ENCODE assay signal across 22 mouse cellular contexts in genomic region chr1:177194324-177194723, GRCm38 (mm10).
"Had no signal": no experiment of that assay in that cellular context is flagged by ENCODE, and none has a peak within 500 bp of the region (broad histone marks: within the 10 kb centered on the region; RNA-seq: fewer than 3 reads in every experiment).

No protein-coding gene starts in this region.

- ATAC-seq: intestine, postnatal 0 days; liver, embryonic 12.5 days had no signal

- H3K27ac ChIP-seq: kidney, postnatal 0 days; limb, embryonic 13.5 days; liver, embryonic 12.5 days; liver, embryonic 15.5 days; lung, embryonic 15.5 days; midbrain, embryonic 10.5 days; neural tube, embryonic 13.5 days; stomach, embryonic 15.5 days had no signal

- DNase-seq: kidney, adult 2 months; kidney, postnatal 25 days; liver; lung, adult 18-20 months; lung, postnatal 10 days; lung, postnatal 36 days; midbrain, embryonic 14.5 days; retina, postnatal 1 day; right cerebral cortex, postnatal 25 days; spleen, adult 18-20 months; thymus, adult 18-20 months; thymus, postnatal 36 days had no signal

- H3K27me3 ChIP-seq: limb, embryonic 13.5 days; liver, embryonic 12.5 days; liver, embryonic 15.5 days; lung, embryonic 15.5 days; megakaryocyte, embryonic 14.5 days; neural tube, embryonic 13.5 days; stomach, embryonic 15.5 days had no signal

- H3K9ac ChIP-seq: limb, embryonic 13.5 days; liver, embryonic 12.5 days; liver, embryonic 15.5 days; lung, embryonic 15.5 days; neural tube, embryonic 13.5 days; stomach, embryonic 15.5 days had no signal

- H3K4me2 ChIP-seq: limb, embryonic 13.5 days; liver, embryonic 12.5 days; liver, embryonic 15.5 days; lung, embryonic 15.5 days; neural tube, embryonic 13.5 days; stomach, embryonic 15.5 days had no signal

- H3K4me1 ChIP-seq: liver, embryonic 12.5 days; liver, embryonic 15.5 days; lung, embryonic 15.5 days; stomach, embryonic 15.5 days had no signal

- H3K36me3 ChIP-seq: limb, embryonic 13.5 days; liver, embryonic 12.5 days; liver, embryonic 15.5 days; lung, embryonic 15.5 days; midbrain, embryonic 10.5 days; neural tube, embryonic 13.5 days; stomach, embryonic 15.5 days had no signal

- H3K4me3 ChIP-seq: limb, embryonic 13.5 days; liver, embryonic 12.5 days; liver, embryonic 15.5 days; lung, embryonic 15.5 days; megakaryocyte, embryonic 14.5 days; midbrain, embryonic 10.5 days; neural tube, embryonic 13.5 days; stomach, embryonic 15.5 days had no signal

- H3K9me3 ChIP-seq: limb, embryonic 13.5 days; liver, embryonic 12.5 days; liver, embryonic 15.5 days; lung, embryonic 15.5 days; megakaryocyte, embryonic 14.5 days; midbrain, embryonic 10.5 days; neural tube, embryonic 13.5 days; stomach, embryonic 15.5 days had no signal
